Mouse (Mus musculus) adrenal gland, adult 8-10 months (tissue): ENCODE results near the gene Dpagt1. TPM values are rescaled to one million over a fixed set of nuclear protein-coding genes. Genes with fewer than 3 reads are reported as not detected.
"Not testable (repeated sequence)": the region's sequence is repeated elsewhere in the genome, so short reads cannot be mapped to it uniquely, and the experiment has no call there.

Source experiments
- DNase-seq: peaks from one replicate; pipeline ENCODE4 v3.0.0; 2022
- total RNA-seq, 4 experiments: library from RNA; stranded (reverse); gene quantifications; 2 replicates each; pipeline ENCODE4 v1.2.4; 2022

Dpagt1 gene
- total RNA-seq, 4 experiments from 2014 or later, result 31.4 to 37.0 (median 34.8) TPM

DNA sequence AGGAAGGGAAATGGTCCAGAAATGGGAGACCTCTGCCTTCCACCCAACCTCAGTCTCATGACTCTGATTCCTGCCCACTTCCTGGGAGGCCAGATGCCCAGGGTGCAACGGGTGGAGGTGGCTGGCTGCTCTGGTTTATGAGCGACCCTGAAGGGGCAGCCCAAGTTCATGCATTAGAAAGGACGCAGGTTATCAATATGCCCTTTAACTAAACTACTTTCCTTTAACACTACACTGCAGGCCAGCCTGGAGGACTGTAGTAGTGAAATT is 7.1 kb upstream of the Dpagt1 start:
- no peak for DNase-seq

- DNase-seq, result no peak
Measured at GRCm38 (mm10) chr9:44319105-44319886, 6.5 kb upstream of the Dpagt1 start.

DNA sequence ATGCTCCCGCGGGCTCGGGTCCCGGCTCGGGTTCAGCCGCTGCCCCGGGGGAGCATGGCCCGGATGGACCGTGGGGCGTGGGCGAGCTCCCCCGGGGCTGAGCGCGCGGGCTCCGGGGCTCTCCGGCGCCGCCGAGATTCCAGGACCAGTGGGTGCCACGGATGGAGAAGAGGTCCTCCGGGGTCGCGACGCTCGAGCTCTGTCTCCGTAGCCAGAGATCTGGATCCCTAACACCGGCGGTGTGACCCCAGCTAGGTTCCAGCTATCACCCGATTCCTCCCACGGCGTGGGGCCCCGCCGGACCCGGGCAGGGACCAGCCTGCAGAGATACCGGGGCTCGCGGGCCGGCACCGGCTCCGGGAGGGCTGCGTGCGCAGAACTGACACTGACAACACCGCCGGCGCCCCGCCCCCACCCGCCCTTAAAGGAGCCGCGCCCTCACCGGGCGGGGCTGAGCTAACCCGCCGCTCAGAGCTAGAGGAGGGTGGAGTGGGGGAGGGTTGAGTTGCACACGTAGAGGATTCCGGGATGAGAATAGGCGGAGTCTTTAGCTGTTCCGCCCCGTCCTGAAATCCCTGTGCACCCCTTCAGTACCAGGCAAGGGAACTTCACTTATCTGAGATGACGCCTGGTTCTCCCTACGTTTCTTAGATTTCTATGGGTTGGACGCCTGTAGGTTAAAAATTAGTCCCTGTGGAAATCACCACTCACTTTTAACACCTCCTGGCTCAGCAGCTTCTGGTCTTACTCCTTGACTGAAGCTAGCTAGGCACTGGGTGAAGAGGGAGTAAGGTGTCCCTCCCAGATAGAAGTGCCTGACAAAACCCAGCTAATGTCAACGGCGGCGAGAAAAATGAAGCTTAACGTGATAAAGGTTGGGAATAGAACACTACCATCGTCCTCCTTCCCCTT is 5.7 kb upstream of the Dpagt1 start, which contains the start of gene C2cd2l:
Gene C2cd2l, minus strand, starts transcription at position 399 of the 912 bp plus-strand sequence.
- peak; percentile 92 for DNase-seq

DNA sequence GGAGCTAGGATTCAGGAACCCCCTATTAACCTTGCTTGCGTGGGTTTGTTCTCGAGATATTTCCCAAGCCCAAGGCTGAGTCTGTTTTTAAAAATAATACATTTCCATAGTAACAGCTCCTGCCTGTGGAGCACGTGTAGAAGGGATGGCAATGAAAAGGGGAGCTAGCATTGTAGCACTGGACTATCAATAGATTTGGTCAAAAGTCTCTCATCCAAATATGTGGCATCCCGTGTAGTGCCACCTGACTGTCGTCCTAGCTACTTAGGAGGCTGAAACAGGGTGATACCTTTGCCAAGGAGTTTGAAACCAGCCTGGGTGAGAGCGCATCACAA is 5.1 kb upstream of the Dpagt1 start:
- no peak for DNase-seq

- not testable (repeated sequence) for DNase-seq
Measured at GRCm38 (mm10) chr9:44323656-44324055, 2.2 kb upstream of the Dpagt1 start.

DNA sequence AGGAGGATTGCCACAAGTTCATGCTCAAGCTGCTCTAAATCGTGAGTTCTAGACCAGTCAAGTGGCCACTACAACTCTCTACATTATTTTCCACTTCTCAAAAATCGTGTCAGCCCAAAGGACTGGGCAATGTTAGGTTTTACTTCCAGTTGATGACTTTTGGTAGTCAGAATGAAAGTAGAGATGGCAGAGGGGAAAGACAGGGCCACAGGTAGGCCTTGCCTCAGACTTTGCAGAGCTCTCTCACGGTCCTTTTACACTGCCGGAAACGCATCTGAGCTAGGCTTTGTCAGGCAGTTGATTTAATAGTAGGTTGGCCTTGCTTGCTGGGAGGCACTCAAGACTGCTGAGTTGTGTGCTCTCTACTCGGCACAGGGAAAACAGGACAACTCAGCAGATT is 1.7 kb upstream of the Dpagt1 start:
- DNase-seq, result peak; percentile 64

DNA sequence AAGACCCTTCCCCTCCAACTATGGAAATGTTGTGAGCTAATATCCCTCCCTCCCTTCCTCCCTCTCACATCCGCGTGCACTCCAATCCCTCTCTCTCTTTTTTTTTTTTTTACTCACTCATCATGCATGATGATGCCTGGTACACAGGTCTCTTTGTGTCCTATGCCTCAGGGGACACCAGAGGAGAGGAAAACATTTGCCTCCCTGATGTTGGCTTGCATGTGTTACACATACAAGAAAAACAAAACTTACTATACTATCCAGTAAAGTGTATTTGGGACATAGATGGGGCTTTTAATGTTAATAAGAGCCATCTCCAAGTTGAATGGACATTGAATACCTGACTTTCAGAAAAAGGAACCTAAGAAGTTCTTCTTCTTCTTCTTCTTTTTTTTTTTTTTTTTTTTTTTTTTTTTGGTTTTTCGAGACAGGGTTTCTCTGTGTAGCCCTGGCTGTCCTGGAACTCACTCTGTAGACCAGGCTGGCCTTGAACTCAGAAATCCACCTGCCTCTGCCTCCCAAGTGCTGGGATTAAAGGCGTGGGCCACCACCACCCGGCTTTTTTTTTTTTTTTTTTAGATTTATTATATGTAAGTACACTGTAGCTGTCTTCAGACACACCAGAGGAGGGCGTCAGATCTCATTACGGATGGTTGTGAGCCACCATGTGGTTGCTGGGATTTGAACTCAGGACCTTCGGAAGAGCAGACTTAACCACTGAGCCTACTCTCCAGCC is 619 bp upstream of the Dpagt1 start:
- not testable (repeated sequence) for DNase-seq

DNA sequence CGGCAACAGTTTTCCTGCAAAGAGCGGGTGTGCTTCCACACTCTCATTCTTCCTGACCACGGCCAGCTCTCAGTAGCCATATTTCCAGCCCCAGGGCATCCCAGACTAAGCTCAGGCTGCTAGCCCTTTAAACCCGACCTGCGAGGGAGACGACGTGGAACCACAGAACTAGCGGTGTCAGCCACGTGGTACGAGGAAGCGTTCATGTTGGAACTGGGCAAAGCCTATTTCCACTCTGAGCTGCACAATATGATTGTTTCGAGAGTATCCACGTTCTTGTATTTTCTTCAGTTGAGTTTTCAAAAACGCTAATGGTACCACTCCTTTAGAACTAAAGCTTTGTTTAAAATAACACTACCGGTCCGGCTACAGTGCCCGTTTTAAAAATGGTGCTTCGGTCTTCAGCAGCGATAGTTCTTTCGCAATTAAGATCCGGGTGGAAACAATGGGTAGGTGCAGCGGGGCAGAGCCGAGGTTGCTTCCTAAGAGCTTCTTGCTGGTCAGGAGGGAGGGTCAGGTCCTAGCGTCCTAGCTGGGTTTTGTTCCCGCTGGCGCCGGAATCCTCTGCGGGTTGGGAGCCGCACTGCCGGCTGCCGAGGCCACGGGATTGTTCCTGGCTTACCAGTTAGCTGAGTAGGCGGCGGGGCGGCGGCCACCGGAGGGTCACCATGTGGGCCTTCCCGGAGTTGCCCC is 698 bp downstream of the Dpagt1 start:
- peak; percentile 87 for DNase-seq

- no peak for DNase-seq
Measured at GRCm38 (mm10) chr9:44327064-44327711, 1.4 kb downstream of the Dpagt1 start.

DNA sequence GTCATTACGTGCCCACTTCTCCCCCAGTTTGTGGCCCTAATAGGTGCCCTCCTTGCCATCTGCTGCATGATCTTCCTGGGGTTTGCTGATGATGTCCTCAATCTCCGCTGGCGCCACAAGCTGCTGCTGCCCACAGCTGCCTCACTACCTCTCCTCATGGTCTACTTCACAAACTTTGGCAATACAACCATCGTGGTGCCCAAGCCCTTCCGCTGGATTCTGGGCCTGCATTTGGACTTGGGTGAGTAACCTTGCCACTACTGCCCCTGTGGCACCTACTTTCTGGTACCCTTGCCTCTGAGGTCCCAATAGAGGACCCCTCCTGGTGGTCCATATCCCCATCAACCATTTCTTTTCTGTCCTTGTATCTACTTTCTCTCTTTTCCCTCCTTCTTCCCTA is 2.1 kb downstream of the Dpagt1 start:
- no peak for DNase-seq

DNA sequence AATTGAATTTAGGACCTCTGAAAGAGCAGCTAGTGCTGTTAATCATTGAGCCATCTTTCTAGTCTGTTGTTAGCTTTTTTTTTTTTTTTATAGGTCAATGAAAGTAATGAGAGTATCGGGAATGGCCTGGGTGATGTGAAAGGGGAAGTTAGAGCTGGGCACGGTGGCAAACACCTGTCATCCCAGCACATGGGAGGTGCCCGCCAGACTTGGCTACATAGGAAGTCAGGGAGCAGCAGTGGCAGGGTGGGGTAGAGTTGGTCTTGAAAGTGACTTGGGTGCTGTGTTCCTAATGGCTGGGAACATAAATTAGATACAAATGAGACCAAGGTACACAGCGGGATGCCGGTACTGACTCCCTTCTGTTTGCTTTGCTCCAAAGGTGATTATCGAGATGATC is 4.9 kb downstream of the Dpagt1 start:
- DNase-seq, result no peak

GRCm38 (mm10) chr9:44332918-44333638 is 7.3 kb downstream of the Dpagt1 start:
- DNase-seq, result no peak

GRCm38 (mm10) chr9:44334396-44335330 is 8.8 kb downstream of the Dpagt1 start, which contains the start of gene H2afx:
H2afx (plus strand) TSS chr9:44334694.
- peak; percentile 99 for DNase-seq

DNA sequence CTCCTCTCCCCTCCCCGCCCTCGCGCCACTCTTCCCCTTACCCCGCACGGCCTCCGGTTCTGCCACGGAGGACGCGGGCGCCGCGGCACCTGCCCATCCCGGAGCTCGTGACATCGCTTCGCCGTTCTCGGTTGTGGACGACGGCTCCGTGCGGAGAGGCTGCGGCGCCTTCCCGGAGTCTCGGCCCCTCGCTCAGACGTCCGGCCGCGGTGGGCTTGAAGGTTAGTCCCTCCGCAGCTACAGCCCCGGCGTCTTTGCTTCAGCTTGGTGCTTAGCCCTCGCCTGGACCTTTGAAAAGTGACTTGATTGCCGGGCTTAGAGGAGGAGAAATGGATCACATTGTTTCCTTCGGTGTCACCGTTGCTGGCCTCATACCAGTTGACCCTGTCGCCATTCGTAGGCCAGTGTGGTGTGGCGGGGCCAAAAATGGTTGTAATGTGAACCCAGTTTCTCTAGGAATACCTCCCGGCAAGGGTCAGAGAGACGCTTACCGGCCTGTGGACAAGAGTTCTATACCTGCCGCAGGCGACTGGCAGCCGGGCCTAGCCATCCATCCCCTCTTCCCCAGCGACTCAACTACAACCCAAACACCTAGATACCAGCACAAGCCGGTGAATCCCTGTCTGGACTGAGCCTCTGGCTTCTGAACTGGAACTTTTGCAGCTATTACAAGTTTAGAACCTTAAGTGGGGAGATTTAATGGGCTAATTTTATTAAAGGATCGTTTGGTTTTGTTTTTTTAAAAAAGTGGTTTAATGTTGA is 9.7 kb downstream of the Dpagt1 start:
- DNase-seq, result no peak

- DNase-seq, result no peak
Measured at GRCm38 (mm10) chr9:44336093-44336406, 10.2 kb downstream of the Dpagt1 start.

- not testable (repeated sequence) for DNase-seq
Measured at GRCm38 (mm10) chr9:44336513-44336912, 10.7 kb downstream of the Dpagt1 start.

GRCm38 (mm10) chr9:44336964-44337363 is 11.1 kb downstream of the Dpagt1 start:
- DNase-seq, result no peak

DNA sequence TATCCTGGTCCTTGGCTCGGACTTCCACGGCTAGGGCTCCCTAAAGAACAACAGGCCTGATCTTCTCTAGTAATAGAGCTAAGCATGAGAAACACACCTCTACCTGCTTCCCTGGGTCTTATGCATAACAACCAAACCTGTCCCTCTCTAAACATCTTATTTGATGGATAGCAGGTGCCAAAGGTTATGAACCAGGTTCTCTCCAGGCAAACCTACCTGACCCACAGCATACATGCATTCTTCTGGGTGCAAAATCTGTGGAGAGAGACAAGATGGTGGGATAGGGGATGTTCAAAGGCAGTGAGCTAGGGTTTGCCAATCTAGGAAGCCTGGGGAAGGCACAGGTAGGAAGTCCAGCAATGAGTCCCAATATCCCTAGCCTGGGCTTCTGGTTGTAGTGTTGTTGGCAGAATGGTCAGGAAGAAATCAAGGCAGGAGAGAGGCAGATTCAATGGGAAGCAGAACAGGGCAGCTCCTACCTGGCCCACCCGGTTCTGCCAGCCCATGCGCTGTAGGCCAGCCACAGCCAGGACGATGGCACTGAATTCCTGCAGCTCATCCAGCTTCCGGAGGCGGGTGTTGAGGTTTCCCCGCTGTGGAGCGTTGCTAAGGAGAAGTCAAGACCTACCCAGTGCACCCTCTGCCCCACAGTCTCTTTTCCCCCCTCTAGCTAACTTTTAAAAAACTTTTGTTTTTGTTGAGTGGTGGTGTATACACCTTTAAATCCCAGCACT is 11.8 kb downstream of the Dpagt1 start:
- no peak for DNase-seq

DNA sequence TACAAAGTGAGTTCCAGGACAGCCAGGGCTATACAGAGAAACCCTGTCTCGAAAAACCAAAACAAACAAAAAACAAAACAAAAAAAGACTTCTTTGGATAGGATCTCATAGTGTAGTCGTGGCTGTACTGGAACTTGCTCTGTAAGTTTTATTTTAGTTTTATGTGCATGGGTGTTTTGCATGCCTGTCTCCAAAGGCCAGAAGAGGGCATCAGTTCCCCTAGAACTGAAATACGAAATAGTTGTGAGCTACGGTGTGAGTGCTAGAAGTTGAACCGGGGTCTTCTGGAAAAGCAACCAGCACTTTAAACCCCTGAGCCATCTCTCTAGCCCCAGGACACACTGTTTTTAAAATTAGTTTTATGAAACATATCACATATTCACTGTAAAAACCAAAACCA is 12.8 kb downstream of the Dpagt1 start:
- no peak for DNase-seq
